Mouse (Mus musculus) left cerebral cortex, postnatal 4 days (tissue): Measurements from ENCODE around the gene Fbxl5. TPM values are rescaled to one million over a fixed set of nuclear protein-coding genes. Genes with fewer than 3 reads are reported as not detected.
A peak's percentile ranks its signal among the peaks of the same experiment; 100 is the strongest.

Source experiments
- DNase-seq: peaks from one replicate; pipeline ENCODE4 v3.0.0-alpha.2; 2022
- intact Hi-C: fragments of 180-260 bp; cut with DNase I; formaldehyde crosslinking; loops from one replicate; pipeline ENCODE4 v1.15.1; 2025
- total RNA-seq, 2 experiments: library from RNA; stranded (reverse); gene quantifications; 2 replicates each; pipeline ENCODE4 v1.2.3; 2021

Fbxl5 gene
- total RNA-seq, 2 experiments from 2014 or later = 82.4 to 85.1 TPM

- peak; percentile 39 for DNase-seq
- intact Hi-C loops = no loop called here
Observed at GRCm38 (mm10) chr5:43837372-43837771, 15.9 kb upstream of the Fbxl5 start.

- intact Hi-C loops = no loop called here
- DNase-seq = peak; percentile 46
Observed at GRCm38 (mm10) chr5:43836590-43836989, 15.2 kb upstream of the Fbxl5 start.

GRCm38 (mm10) chr5:43827366-43827765 lies 5.9 kb upstream of the Fbxl5 start:
- intact Hi-C loops = no loop called here
- DNase-seq = no peak

- DNase-seq = no peak
- intact Hi-C loops = no loop called here
Observed at GRCm38 (mm10) chr5:43826883-43827282, 5.4 kb upstream of the Fbxl5 start.

- no peak for DNase-seq
- intact Hi-C loops = no loop called here
Observed at GRCm38 (mm10) chr5:43824580-43824979, 3.1 kb upstream of the Fbxl5 start.

GRCm38 (mm10) chr5:43822824-43823223 lies 1.4 kb upstream of the Fbxl5 start:
- no peak for DNase-seq
- intact Hi-C loops = no loop called here

GRCm38 (mm10) chr5:43822199-43822598 lies 761 bp upstream of the Fbxl5 start:
- no peak for DNase-seq
- intact Hi-C loops = no loop called here

- DNase-seq = no peak
- intact Hi-C loops = no loop called here
Observed at GRCm38 (mm10) chr5:43820785-43821184, 653 bp downstream of the Fbxl5 start.

GRCm38 (mm10) chr5:43818695-43819094 lies 2.7 kb downstream of the Fbxl5 start, which contains the start of gene Bst1:
Gene Bst1 (plus strand): TSS chr5:43818885.
- DNase-seq = no peak
- intact Hi-C loops = no loop called here

- DNase-seq = no peak
- intact Hi-C loops = no loop called here
Observed at GRCm38 (mm10) chr5:43815769-43816168, 5.7 kb downstream of the Fbxl5 start.

- no peak for DNase-seq
- intact Hi-C loops = no loop called here
Observed at GRCm38 (mm10) chr5:43814536-43814935, 6.9 kb downstream of the Fbxl5 start.

- DNase-seq = no peak
Observed at GRCm38 (mm10) chr5:43810427-43811062, 10.9 kb downstream of the Fbxl5 start.

GRCm38 (mm10) chr5:43807744-43808696 lies 13.4 kb downstream of the Fbxl5 start:
- intact Hi-C loops = no loop called here
- peak; percentile 87 for DNase-seq

More at GRCm38 (mm10) chr5:43810427-43811062, 10.9 kb downstream of the Fbxl5 start:
- intact Hi-C loops = no loop called here

- intact Hi-C loops = no loop called here
- no peak for DNase-seq
Observed at GRCm38 (mm10) chr5:43806914-43807313, 14.5 kb downstream of the Fbxl5 start.

- no peak for DNase-seq
- intact Hi-C loops = no loop called here
Observed at GRCm38 (mm10) chr5:43806340-43806739, 15.1 kb downstream of the Fbxl5 start.

GRCm38 (mm10) chr5:43805401-43805800 lies 16.0 kb downstream of the Fbxl5 start:
- intact Hi-C loops = no loop called here

GRCm38 (mm10) chr5:43801798-43802197 lies 19.6 kb downstream of the Fbxl5 start:
- intact Hi-C loops = no loop called here

More at GRCm38 (mm10) chr5:43805401-43805800, 16.0 kb downstream of the Fbxl5 start:
- peak; percentile 31 for DNase-seq

GRCm38 (mm10) chr5:43801253-43801652 lies 20.2 kb downstream of the Fbxl5 start:
- intact Hi-C loops = no loop called here
- no peak for DNase-seq

More at GRCm38 (mm10) chr5:43801798-43802197, 19.6 kb downstream of the Fbxl5 start:
- DNase-seq = no peak

- DNase-seq = no peak
- intact Hi-C loops = no loop called here
Observed at GRCm38 (mm10) chr5:43800700-43801099, 20.7 kb downstream of the Fbxl5 start.

- intact Hi-C loops = no loop called here
- no peak for DNase-seq
Observed at GRCm38 (mm10) chr5:43799530-43799929, 21.9 kb downstream of the Fbxl5 start.

GRCm38 (mm10) chr5:43792354-43792753 lies 29.1 kb downstream of the Fbxl5 start:
- no peak for DNase-seq
- intact Hi-C loops = no loop called here
